Mouse (Mus musculus) lung, postnatal 0 days (tissue): ENCODE data around the gene Stam. TPM values are rescaled to one million over a fixed set of nuclear protein-coding genes. Genes with fewer than 3 reads are reported as not detected.

Experiments
- ATAC-seq: fragments of 200-750 bp; cut with Nextera tagmentation; 2 replicates; pipeline ENCODE4 v1.8.0; 2017; ENCODE audit warnings: moderate library complexity
- DNase-seq: peaks from one replicate; pipeline ENCODE4 v3.0.0-alpha.2; 2016; ENCODE audit warnings: low spot score
- H3K27ac ChIP-seq: fragments of 300-500 bp; sonication (generic); 2 replicates; pipeline ENCODE4 v1.5.1; 2014; ENCODE audit warnings: antibody characterized with exemption, mild to moderate bottlenecking, low read length, mixed read lengths
- H3K27me3 ChIP-seq: fragments of 300-500 bp; sonication (generic); replicated peaks from 2 replicates; pipeline ENCODE4 v1.6.1; 2014; ENCODE audit warnings: low read length, mixed read lengths; ENCODE audit not compliant: insufficient read depth
- H3K36me3 ChIP-seq: fragments of 300-500 bp; sonication (generic); 2 replicates; pipeline ENCODE4 v1.6.1; 2014; ENCODE audit warnings: low read length, mixed read lengths; ENCODE audit not compliant: insufficient read depth
- H3K4me1 ChIP-seq: fragments of 300-500 bp; sonication (generic); 2 replicates; pipeline ENCODE4 v1.6.1; 2014; ENCODE audit warnings: antibody characterized with exemption, low read depth, low read length, mixed read lengths; ENCODE audit not compliant: insufficient read depth
- H3K4me2 ChIP-seq: fragments of 300-500 bp; sonication (generic); replicated peaks from 2 replicates; pipeline ENCODE4 v1.6.1; 2014; ENCODE audit warnings: low read depth, mild to moderate bottlenecking, low read length, moderate library complexity, mixed read lengths
- H3K4me3 ChIP-seq: fragments of 300-500 bp; sonication (generic); 2 replicates; pipeline ENCODE4 v1.5.1; 2014; ENCODE audit warnings: low read depth, low read length
- H3K9ac ChIP-seq: fragments of 300-500 bp; sonication (generic); replicated peaks from 2 replicates; pipeline ENCODE4 v1.6.1; 2014; ENCODE audit warnings: low read depth, mild to moderate bottlenecking
- H3K9me3 ChIP-seq: fragments of 300-500 bp; sonication (generic); 2 replicates; pipeline ENCODE4 v1.6.1; 2016; ENCODE audit warnings: low read length, mixed read lengths
- CTCF ChIP-seq: IDR thresholded peaks from 2 replicates; pipeline ENCODE4 v1.5.1; 2016; ENCODE audit warnings: antibody characterized with exemption, mild to moderate bottlenecking
- EP300 ChIP-seq: IDR thresholded peaks from 2 replicates; pipeline ENCODE4 v1.6.1; 2016; ENCODE audit warnings: antibody characterized with exemption, mild to moderate bottlenecking, control low read depth
- WGBS: fragments of 180-500 bp; shearing (Covaris S2); extraction: QIAGEN DNeasy Blood & Tissue Kit; methylation state at CpG from one replicate; pipeline ENCODE4 v1.1.7; 2014; 5-methylcytosine and 5-hydroxymethylcytosine counted together
- polyA plus RNA-seq: library from polyadenylated mRNA; unstranded; fragments of >200 nt; fragmentation: Nextera tagmentation; extraction: Ambion mirVana; gene quantifications from 2 replicates; pipeline ENCODE4 v1.2.1, GENCODE M21; 2015

The Stam gene
- polyA plus RNA-seq, 1 experiment from 2014 or later, result 46.7 TPM

DNA sequence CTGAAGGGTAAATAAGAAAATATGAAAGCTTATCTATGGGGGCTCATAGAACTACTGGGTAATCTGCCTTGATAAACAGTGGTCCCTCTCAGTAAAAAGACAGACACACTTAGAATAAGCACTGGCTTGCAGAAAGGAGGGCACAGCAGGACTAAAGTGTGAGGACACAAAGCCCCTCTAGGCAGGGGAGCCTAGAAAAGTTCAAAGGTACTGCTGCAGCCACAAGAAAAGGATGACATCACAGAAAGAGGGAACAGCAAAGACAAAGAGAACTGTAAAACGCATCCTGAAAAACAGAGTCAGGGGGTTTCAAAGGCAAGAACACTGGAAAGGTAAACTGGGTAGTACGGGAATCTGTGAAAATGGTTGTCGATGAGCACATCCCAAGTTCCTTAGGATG, 20.3 kb upstream of the Stam start:
- 84% methylated on average over 3 of the region's 3 CpGs for WGBS
- no peak overlapping the region for H3K4me3 ChIP-seq

GRCm38 (mm10) chr2:14054163-14054562, 19.7 kb upstream of the Stam start:
- no peak for TF ChIP-seq CTCF
- no peak for TF ChIP-seq EP300
- 66% methylated on average over 3 of the region's 3 CpGs for WGBS
- Histone ChIP-seq H3K9me3 (no peaks in the 10 kb centered on the region), H3K4me1 (no peaks in the 10 kb centered on the region), H3K27me3 (no peaks in the 10 kb centered on the region), H3K4me3 (no peak overlapping the region), H3K4me2 (no peak overlapping the region), H3K9ac (no peak overlapping the region), H3K27ac (no peak overlapping the region), H3K36me3 (no peaks in the 10 kb centered on the region)
- DNase-seq, result peak; percentile 26
- no peak for ATAC-seq

More for the DNA sequence above, 20.3 kb upstream of the Stam start:
- TF ChIP-seq CTCF, result no peak
- no peak for TF ChIP-seq EP300
- Histone ChIP-seq H3K4me1 (no peaks in the 10 kb centered on the region), H3K9ac (no peak overlapping the region), H3K9me3 (no peaks in the 10 kb centered on the region), H3K27ac (no peak overlapping the region), H3K27me3 (no peaks in the 10 kb centered on the region), H3K36me3 (no peaks in the 10 kb centered on the region), H3K4me2 (no peak overlapping the region)
- DNase-seq (no peak), ATAC-seq (no peak)

DNA sequence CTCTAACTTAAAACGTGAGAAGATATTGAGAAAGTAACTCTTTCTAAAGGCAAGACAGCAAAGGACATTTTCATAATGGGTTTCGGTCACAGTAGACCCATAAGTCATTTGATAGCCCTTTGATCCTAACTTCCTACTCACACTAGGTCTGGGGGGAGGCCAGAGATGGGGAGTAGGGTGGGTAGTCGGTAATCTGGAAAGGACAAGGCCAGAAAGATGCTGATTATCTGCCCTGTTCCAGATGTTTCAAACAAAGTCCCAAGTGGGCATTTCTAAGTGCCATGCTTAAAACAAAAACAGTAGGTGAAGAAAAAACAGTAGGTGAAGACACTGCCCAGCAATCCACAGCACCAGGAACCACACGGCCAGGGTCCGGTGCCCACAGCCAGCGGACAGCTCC, 19.2 kb upstream of the Stam start:
- Histone ChIP-seq H3K9ac (peak overlapping the region; percentile 48), H3K27ac (peak overlapping the region; percentile 80), H3K4me3 (peak overlapping the region; percentile 83), H3K4me1 (no peaks in the 10 kb centered on the region), H3K27me3 (no peaks in the 10 kb centered on the region), H3K4me2 (peak overlapping the region; percentile 75), H3K36me3 (no peaks in the 10 kb centered on the region), H3K9me3 (no peaks in the 10 kb centered on the region)
- no peak for TF ChIP-seq CTCF
- no peak for TF ChIP-seq EP300
- no peak for ATAC-seq
- no peak for DNase-seq
- WGBS, result 5% methylated on average over 6 of the region's 6 CpGs

DNA sequence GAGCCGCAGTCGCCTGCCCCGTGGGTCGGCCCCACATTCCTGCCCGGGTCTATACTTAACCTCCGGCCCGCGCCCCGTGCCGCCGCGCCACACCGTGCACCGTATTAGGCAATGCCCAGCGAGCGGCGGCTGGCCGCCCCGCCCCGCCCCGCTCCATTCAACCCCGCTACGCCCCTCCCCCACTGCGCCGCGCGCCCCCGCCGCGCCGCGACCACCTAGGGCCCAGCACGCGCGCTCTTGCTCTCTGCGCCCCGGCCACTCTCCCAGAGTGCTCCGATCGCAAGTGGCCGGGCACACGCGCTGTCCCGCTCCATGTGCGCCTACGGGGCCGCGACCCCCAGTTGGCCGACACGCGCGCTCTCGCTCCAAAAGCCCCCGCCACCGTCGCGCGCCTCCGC, 18.7 kb upstream of the Stam start:
- H3K27me3 ChIP-seq, result no peaks in the 10 kb centered on the region
- TF ChIP-seq EP300, result no peak
- no peak for TF ChIP-seq CTCF
- peak overlapping the region; percentile 80 for H3K27ac ChIP-seq
- WGBS, result 0% methylated on average over 25 of the region's 58 CpGs
- H3K36me3 ChIP-seq, result no peaks in the 10 kb centered on the region
- no peaks in the 10 kb centered on the region for H3K9me3 ChIP-seq
- ATAC-seq (peak; percentile 86), DNase-seq (peak; percentile 75)
- peak overlapping the region; percentile 48 for H3K9ac ChIP-seq
- H3K4me3 ChIP-seq, result peak overlapping the region; percentile 83
- peak overlapping the region; percentile 75 for H3K4me2 ChIP-seq
- H3K4me1 ChIP-seq, result no peaks in the 10 kb centered on the region

DNA sequence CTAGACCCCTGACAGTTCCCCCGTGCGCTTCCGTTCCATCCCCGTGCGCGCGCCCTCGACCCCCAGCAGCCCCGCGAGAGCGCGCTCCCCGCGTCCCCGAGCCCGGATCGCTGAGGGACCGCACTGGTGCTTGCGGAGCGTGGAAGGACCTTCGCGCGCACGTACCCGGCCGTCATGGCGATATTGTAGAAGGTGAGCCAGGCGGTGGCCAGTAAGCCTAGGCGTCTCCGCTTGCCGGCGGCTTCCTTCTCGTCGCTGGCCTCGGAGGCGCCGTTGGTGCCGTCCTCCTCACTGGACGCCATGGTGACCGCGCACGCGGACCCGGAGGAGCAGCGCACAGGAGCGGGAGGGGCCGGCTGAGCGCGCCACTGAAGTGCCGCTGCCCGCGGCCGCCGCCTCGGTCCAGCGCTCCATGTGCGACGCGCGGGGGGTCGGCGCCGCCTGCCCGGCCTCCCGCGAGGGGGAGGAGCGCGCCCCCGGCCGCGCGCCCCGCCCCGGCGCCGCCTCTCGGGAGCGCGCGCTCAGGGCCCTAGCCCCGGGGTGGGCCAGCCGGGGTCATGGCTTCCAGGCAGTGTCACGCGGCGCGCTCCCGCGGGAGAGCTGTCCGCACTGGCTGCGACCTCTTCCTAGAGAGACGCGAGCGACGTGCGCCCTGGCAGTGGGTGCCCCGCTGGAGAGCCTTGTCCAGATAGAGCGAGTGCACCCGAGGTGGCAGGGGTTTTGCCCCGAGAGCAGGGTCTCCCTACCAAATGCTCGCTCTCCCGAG, 18.1 kb upstream of the Stam start, which contains the start of gene Hacd1:
TSS of gene Hacd1 (minus strand) at position 570 of the 766 bp plus-strand sequence.
- DNase-seq (peak; percentile 81), ATAC-seq (peak; percentile 89)
- Histone ChIP-seq H3K27me3 (no peaks in the 10 kb centered on the region), H3K36me3 (no peaks in the 10 kb centered on the region), H3K27ac (peak within 1 kb of the TSS; percentile 80), H3K9ac (peak within 1 kb of the TSS; percentile 48), H3K4me2 (peak within 1 kb of the TSS; percentile 75), H3K4me1 (no peaks in the 10 kb centered on the region), H3K4me3 (peak within 1 kb of the TSS; percentile 83), H3K9me3 (no peaks in the 10 kb centered on the region)
- under 1% methylated on average over 58 of the region's 101 CpGs for WGBS
- TF ChIP-seq CTCF (no peak), EP300 (no peak)

GRCm38 (mm10) chr2:14065704-14066650, 7.9 kb upstream of the Stam start:
- 27% methylated on average over 2 of the region's 2 CpGs for WGBS
- H3K4me2 ChIP-seq, result no peak overlapping the region
- no peaks in the 10 kb centered on the region for H3K36me3 ChIP-seq
- H3K27ac ChIP-seq, result no peak overlapping the region
- H3K9me3 ChIP-seq, result no peaks in the 10 kb centered on the region
- H3K4me3 ChIP-seq, result no peak overlapping the region
- TF ChIP-seq CTCF, result no peak
- TF ChIP-seq EP300, result no peak
- ATAC-seq (no peak), DNase-seq (no peak)
- H3K27me3 ChIP-seq, result no peaks in the 10 kb centered on the region
- H3K4me1 ChIP-seq, result no peaks in the 10 kb centered on the region
- H3K9ac ChIP-seq, result no peak overlapping the region
